Mouse (Mus musculus) lung, embryonic 15.5 days (tissue): ENCODE data around the gene Fam189a1. TPM values are rescaled to one million over a fixed set of nuclear protein-coding genes. Genes with fewer than 3 reads are reported as not detected.

Experiments used
- ATAC-seq: fragments of 200-750 bp; cut with Nextera tagmentation; 2 replicates; pipeline ENCODE4 v1.8.0; 2017; ENCODE audit warnings: moderate number of reproducible peaks, borderline replicate concordance; ENCODE audit not compliant: low FRiP score, low TSS enrichment; ENCODE audit errors: extremely low read depth
- H3K27ac ChIP-seq: fragments of 300-500 bp; sonication (generic); 2 replicates; pipeline ENCODE4 v1.5.1; 2015; ENCODE audit warnings: moderate library complexity, mild to moderate bottlenecking, inconsistent platforms
- H3K27me3 ChIP-seq: fragments of 300-500 bp; sonication (generic); 2 replicates; pipeline ENCODE4 v1.6.1; 2015; ENCODE audit warnings: inconsistent platforms
- H3K36me3 ChIP-seq: fragments of 300-500 bp; sonication (generic); 2 replicates; pipeline ENCODE4 v1.6.1; 2015; ENCODE audit warnings: inconsistent platforms
- H3K4me1 ChIP-seq: fragments of 300-500 bp; sonication (generic); 2 replicates; pipeline ENCODE4 v1.6.1; 2015; ENCODE audit warnings: inconsistent platforms
- H3K4me2 ChIP-seq: fragments of 300-500 bp; sonication (generic); 2 replicates; pipeline ENCODE4 v1.6.1; 2015; ENCODE audit warnings: inconsistent platforms, mild to moderate bottlenecking, moderate library complexity
- H3K4me3 ChIP-seq: fragments of 300-500 bp; sonication (generic); 2 replicates; pipeline ENCODE4 v1.5.1; 2015; ENCODE audit warnings: mild to moderate bottlenecking, inconsistent platforms
- H3K9ac ChIP-seq: fragments of 300-500 bp; sonication (generic); 2 replicates; pipeline ENCODE4 v1.6.1; 2015; ENCODE audit warnings: inconsistent platforms
- H3K9me3 ChIP-seq: fragments of 300-500 bp; sonication (generic); 2 replicates; pipeline ENCODE4 v1.6.1; 2016; ENCODE audit warnings: inconsistent platforms
- WGBS: fragments of 180-500 bp; shearing (Covaris S2); methylation state at CpG from one replicate; pipeline ENCODE4 v1.1.7; 2015; 5-methylcytosine and 5-hydroxymethylcytosine counted together
- polyA plus RNA-seq: library from polyadenylated mRNA; unstranded; fragments of >200 nt; fragmentation: Nextera tagmentation; extraction: Ambion mirVana; gene quantifications from 2 replicates; pipeline ENCODE4 v1.2.1, GENCODE M21; 2015

Gene Fam189a1
- polyA plus RNA-seq, 1 experiment from 2014 or later = 0.44 TPM

DNA sequence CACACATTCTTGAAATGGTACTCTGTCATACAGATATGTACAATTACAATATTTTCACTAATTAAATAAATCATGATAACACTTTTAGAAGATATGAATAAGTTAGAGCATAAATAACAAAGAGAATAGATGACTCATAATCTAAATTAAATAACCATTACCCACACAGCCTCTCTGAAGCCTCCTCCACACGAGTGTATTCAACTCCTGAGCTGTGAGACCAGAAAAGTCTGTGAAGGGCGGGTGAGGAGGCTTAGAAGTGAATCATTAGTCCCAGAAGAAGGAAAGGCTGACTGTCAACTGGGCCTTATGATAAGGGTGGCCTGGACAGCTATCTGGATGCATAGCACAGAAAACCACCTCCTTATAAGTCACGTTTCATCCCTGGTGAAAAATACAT is 222.3 kb downstream of the Fam189a1 start:
- Histone ChIP-seq H3K9me3 (no peaks in the 10 kb centered on the region), H3K4me3 (no peak overlapping the region), H3K36me3 (no peaks in the 10 kb centered on the region), H3K27ac (no peak overlapping the region), H3K9ac (no peak overlapping the region), H3K4me2 (no peak overlapping the region), H3K4me1 (no peaks in the 10 kb centered on the region), H3K27me3 (no peaks in the 10 kb centered on the region)
- no peak for ATAC-seq
- 49% methylated on average over 3 of the region's 3 CpGs for WGBS

GRCm38 (mm10) chr7:64930980-64931379 is 225.4 kb downstream of the Fam189a1 start:
- H3K27me3 ChIP-seq = no peaks in the 10 kb centered on the region
- no peak for ATAC-seq
- no peaks in the 10 kb centered on the region for H3K4me1 ChIP-seq
- H3K9ac ChIP-seq = no peak overlapping the region
- H3K4me2 ChIP-seq = no peak overlapping the region
- H3K9me3 ChIP-seq = no peaks in the 10 kb centered on the region
- WGBS = 52% methylated on average over 4 of the region's 4 CpGs
- no peak overlapping the region for H3K4me3 ChIP-seq
- H3K36me3 ChIP-seq = no peaks in the 10 kb centered on the region
- H3K27ac ChIP-seq = no peak overlapping the region

- no peak overlapping the region for H3K27ac ChIP-seq
- H3K9me3 ChIP-seq = no peaks in the 10 kb centered on the region
- H3K4me3 ChIP-seq = no peak overlapping the region
- H3K4me2 ChIP-seq = no peak overlapping the region
- H3K27me3 ChIP-seq = no peaks in the 10 kb centered on the region
- ATAC-seq = no peak
- WGBS = 62% methylated on average over 5 of the region's 5 CpGs
- no peaks in the 10 kb centered on the region for H3K4me1 ChIP-seq
- H3K9ac ChIP-seq = no peak overlapping the region
- no peaks in the 10 kb centered on the region for H3K36me3 ChIP-seq
Observed at GRCm38 (mm10) chr7:64923918-64924317, 232.5 kb downstream of the Fam189a1 start.

- H3K9ac ChIP-seq = no peak overlapping the region
- no peaks in the 10 kb centered on the region for H3K4me1 ChIP-seq
- no peak overlapping the region for H3K27ac ChIP-seq
- no peaks in the 10 kb centered on the region for H3K27me3 ChIP-seq
- H3K4me2 ChIP-seq = no peak overlapping the region
- no peaks in the 10 kb centered on the region for H3K36me3 ChIP-seq
- no peak overlapping the region for H3K4me3 ChIP-seq
- ATAC-seq = no peak
- WGBS = 75% methylated on average over 13 of the region's 13 CpGs
- no peaks in the 10 kb centered on the region for H3K9me3 ChIP-seq
Observed at GRCm38 (mm10) chr7:64921189-64921588, 235.2 kb downstream of the Fam189a1 start.

DNA sequence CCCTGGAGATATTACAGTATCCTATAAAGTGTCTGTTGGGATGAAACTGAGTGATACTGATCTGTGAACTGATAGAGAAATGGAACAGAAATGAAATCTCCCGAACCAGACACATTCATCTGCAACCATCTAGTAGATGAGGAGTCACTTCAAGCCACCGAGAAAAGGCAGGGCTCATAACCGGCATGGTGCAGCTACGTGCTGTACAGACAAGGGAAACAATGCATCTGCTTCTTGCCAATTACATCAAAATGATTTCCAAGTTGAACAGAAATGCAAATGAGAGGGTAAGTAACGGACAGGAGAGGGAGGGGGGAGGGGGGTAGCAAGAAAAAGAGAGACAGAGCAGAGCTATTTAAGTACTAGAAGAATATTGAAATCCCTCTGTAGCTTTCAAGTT is 235.6 kb downstream of the Fam189a1 start:
- Histone ChIP-seq H3K4me1 (no peaks in the 10 kb centered on the region), H3K36me3 (no peaks in the 10 kb centered on the region), H3K27ac (no peak overlapping the region), H3K9ac (no peak overlapping the region), H3K27me3 (no peaks in the 10 kb centered on the region), H3K4me3 (no peak overlapping the region), H3K4me2 (no peak overlapping the region), H3K9me3 (no peaks in the 10 kb centered on the region)
- ATAC-seq = no peak
- WGBS = 70% methylated on average over 5 of the region's 5 CpGs

DNA sequence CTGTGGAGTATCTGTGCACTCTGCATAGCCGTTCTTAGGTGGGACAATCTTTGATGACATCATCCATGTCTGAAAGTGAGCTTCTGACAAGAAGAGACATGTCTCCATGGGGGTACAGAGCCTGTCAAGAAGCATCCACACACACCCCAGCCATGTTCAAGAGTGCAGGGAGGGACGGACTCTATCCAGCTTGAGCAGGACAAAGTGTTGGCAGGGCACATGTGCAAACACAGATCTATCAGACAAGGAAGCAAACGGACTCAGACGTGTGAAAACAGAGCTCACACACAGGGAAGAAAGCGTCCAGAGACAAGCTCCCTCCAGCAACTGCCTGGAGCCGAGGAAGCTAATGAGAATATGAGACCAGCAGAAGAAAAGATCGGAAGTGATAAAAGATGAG is 239.7 kb downstream of the Fam189a1 start:
- WGBS = 24% methylated on average over 7 of the region's 7 CpGs
- H3K27me3 ChIP-seq = no peaks in the 10 kb centered on the region
- no peaks in the 10 kb centered on the region for H3K4me1 ChIP-seq
- no peak overlapping the region for H3K4me2 ChIP-seq
- no peak for ATAC-seq
- no peak overlapping the region for H3K27ac ChIP-seq
- H3K4me3 ChIP-seq = no peak overlapping the region
- no peak overlapping the region for H3K9ac ChIP-seq
- H3K36me3 ChIP-seq = no peaks in the 10 kb centered on the region
- no peaks in the 10 kb centered on the region for H3K9me3 ChIP-seq

DNA sequence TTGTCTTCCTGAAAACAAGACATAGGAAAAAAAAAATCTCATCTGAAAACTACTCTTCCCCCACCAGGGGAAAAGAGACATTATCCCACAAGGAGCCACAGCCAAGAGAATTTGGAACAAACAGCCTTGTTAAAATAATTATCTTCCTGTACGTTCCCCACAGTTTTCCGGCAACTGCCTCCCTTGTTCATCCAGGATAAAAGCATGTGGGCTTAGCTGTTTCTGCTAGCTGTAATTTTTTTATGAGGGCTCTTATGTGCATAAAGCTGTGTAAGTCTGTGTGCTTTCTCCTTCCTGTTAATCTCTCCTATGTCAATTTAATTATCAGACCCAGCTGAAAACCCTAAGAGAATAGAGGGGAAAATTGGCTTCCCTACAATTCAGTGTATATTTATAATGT is 241.2 kb downstream of the Fam189a1 start:
- H3K9me3 ChIP-seq = no peaks in the 10 kb centered on the region
- no peak overlapping the region for H3K27ac ChIP-seq
- H3K27me3 ChIP-seq = no peaks in the 10 kb centered on the region
- no peak overlapping the region for H3K4me3 ChIP-seq
- no peaks in the 10 kb centered on the region for H3K36me3 ChIP-seq
- H3K9ac ChIP-seq = no peak overlapping the region
- WGBS = 36% methylated on average over 2 of the region's 2 CpGs
- H3K4me2 ChIP-seq = no peak overlapping the region
- ATAC-seq = no peak
- H3K4me1 ChIP-seq = no peaks in the 10 kb centered on the region

DNA sequence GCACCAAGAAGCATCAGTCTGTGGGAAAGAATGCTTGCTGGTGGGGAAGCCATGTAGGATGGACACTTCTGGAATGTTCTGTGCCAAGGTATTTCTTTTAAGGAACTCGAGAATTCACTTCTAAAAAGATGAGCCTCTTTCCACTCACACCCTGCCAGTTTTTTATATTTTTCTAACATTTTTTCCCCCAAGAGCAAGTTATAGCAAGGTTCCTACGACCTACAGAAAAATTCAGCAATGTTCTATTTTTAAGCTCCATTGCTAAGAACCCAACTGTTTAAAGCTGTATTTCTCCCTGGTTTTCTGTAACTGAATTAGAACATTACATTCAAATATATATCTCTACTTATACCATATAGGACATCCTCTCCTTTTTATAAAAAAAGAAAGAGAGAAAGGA is 244.4 kb downstream of the Fam189a1 start:
- Histone ChIP-seq H3K9ac (no peak overlapping the region), H3K4me2 (no peak overlapping the region), H3K9me3 (no peaks in the 10 kb centered on the region), H3K4me3 (no peak overlapping the region), H3K4me1 (no peaks in the 10 kb centered on the region), H3K27ac (no peak overlapping the region), H3K36me3 (no peaks in the 10 kb centered on the region), H3K27me3 (no peaks in the 10 kb centered on the region)
- ATAC-seq = no peak
- 47% methylated on average over 2 of the region's 2 CpGs for WGBS

DNA sequence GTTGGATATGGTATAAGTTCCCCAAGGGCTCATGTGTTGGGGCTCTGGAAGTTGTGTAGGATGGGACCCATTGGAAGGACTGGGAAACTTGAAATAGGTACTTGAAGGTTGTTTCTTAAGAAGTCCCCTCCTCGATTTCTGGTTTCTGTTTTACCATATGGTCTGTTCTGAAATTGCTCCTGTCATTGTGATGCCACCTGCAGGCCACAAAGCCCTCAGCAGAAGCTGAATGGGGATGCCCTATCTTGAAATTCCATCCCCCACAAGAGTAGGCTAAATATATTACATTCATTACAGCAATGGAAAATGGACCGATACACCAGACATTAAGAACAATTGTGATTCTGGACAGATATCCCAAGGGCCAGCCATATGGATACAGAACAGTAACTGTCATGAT is 246.2 kb downstream of the Fam189a1 start:
- H3K9ac ChIP-seq = no peak overlapping the region
- no peak overlapping the region for H3K27ac ChIP-seq
- no peaks in the 10 kb centered on the region for H3K4me1 ChIP-seq
- no peaks in the 10 kb centered on the region for H3K36me3 ChIP-seq
- H3K4me2 ChIP-seq = no peak overlapping the region
- no peaks in the 10 kb centered on the region for H3K9me3 ChIP-seq
- H3K4me3 ChIP-seq = no peak overlapping the region
- WGBS = 80% methylated on average over 2 of the region's 2 CpGs
- ATAC-seq = no peak
- H3K27me3 ChIP-seq = no peaks in the 10 kb centered on the region

GRCm38 (mm10) chr7:64906955-64907354 is 249.4 kb downstream of the Fam189a1 start:
- WGBS = 56% methylated on average over 5 of the region's 5 CpGs
- Histone ChIP-seq H3K27me3 (no peaks in the 10 kb centered on the region), H3K9me3 (no peaks in the 10 kb centered on the region), H3K4me1 (no peaks in the 10 kb centered on the region), H3K36me3 (no peaks in the 10 kb centered on the region), H3K27ac (no peak overlapping the region), H3K9ac (no peak overlapping the region), H3K4me3 (no peak overlapping the region), H3K4me2 (no peak overlapping the region)
- ATAC-seq = no peak

GRCm38 (mm10) chr7:64905506-64905905 is 250.9 kb downstream of the Fam189a1 start:
- Histone ChIP-seq H3K4me1 (no peaks in the 10 kb centered on the region), H3K27ac (no peak overlapping the region), H3K4me3 (no peak overlapping the region), H3K27me3 (no peaks in the 10 kb centered on the region), H3K36me3 (no peaks in the 10 kb centered on the region), H3K9ac (no peak overlapping the region), H3K4me2 (no peak overlapping the region), H3K9me3 (no peaks in the 10 kb centered on the region)
- ATAC-seq = no peak
- WGBS = 67% methylated on average over 3 of the region's 3 CpGs

- Histone ChIP-seq H3K4me2 (no peak overlapping the region), H3K4me3 (no peak overlapping the region), H3K36me3 (no peaks in the 10 kb centered on the region), H3K9ac (no peak overlapping the region), H3K27ac (no peak overlapping the region), H3K4me1 (0 out of 2 replicates have a peak, but pooled peaks cover 3% of the 10 kb centered on the region), H3K27me3 (no peaks in the 10 kb centered on the region), H3K9me3 (no peaks in the 10 kb centered on the region)
- no peak for ATAC-seq
- WGBS = 71% methylated on average over 2 of the region's 2 CpGs
Observed at GRCm38 (mm10) chr7:64900249-64900648, 256.1 kb downstream of the Fam189a1 start.

- WGBS = 72% methylated on average over 6 of the region's 6 CpGs
- no peak for ATAC-seq
- Histone ChIP-seq H3K4me3 (no peak overlapping the region), H3K4me1 (0 out of 2 replicates have a peak, but pooled peaks cover 3% of the 10 kb centered on the region), H3K9ac (no peak overlapping the region), H3K4me2 (no peak overlapping the region), H3K27ac (no peak overlapping the region), H3K27me3 (no peaks in the 10 kb centered on the region), H3K9me3 (no peaks in the 10 kb centered on the region), H3K36me3 (no peaks in the 10 kb centered on the region)
Observed at GRCm38 (mm10) chr7:64896587-64896986, 259.8 kb downstream of the Fam189a1 start.
